Mouse (Mus musculus) heart, postnatal 36 days (tissue): ENCODE data around the gene Rev3l. TPM values are rescaled to one million over a fixed set of nuclear protein-coding genes. Genes with fewer than 3 reads are reported as not detected.
A peak's percentile ranks its signal among the peaks of the same experiment; 100 is the strongest.

Experiments used
- DNase-seq, 2 experiments: peaks; one replicate each; pipeline ENCODE4 v3.0.0; 2021 to 2022
- intact Hi-C: fragments of 180-260 bp; cut with DNase I; formaldehyde crosslinking; loops from one replicate; pipeline ENCODE4 v1.15.1; 2025
- total RNA-seq, 2 experiments: library from RNA; stranded (reverse); gene quantifications; 2 replicates each; pipeline ENCODE4 v1.2.3; 2021

The Rev3l gene
- 10 to 100 TPM; 14.3 to 17.9 TPM for total RNA-seq

DNA sequence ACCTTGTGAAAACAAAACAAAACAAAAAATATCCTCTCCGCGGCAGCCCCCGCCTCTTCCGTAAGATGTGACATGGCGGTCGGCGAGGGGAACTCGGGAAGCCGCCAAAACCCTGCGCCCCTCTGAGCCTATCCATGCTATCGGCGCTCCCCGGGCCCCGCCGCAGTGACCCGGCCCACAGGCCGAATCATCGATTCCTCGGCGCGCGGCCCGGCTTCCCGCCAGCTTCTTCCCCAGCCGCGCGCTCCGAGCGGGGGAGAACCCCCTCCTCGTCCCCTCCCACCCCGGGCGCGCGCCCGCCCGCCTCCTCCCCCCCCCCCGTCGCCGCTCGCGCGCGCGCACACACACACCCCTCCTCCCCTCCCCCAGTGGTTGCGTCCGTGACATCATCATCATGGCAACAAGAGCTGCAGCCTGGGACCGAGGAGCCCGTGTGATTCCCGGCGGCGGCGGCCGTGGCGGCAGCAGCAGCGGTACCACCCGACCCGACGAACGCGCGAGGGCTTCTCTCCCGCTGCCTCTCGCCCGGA is at the start of gene Rev3l:
Gene Rev3l (plus strand): TSS at position 383 of the 530 bp plus-strand sequence.
- peak in 1 of 2 experiments; percentile 86 for DNase-seq

GRCm38 (mm10) chr10:39682556-39682955 is 49.4 kb upstream of the Rev3l start:
- intact Hi-C loops = no loop called here

More for the DNA sequence above, at the start of gene Rev3l:
- intact Hi-C loops = loop anchor here (1.0 to 5.0 kb wide), 5 partner anchors 74 to 560 kb away; partner anchors contain the start of genes Fyn, Mfsd4b4 and Traf3ip2

GRCm38 (mm10) chr10:39683481-39683880 is 48.4 kb upstream of the Rev3l start:
- intact Hi-C loops = no loop called here
- no peak for DNase-seq

More at GRCm38 (mm10) chr10:39682556-39682955, 49.4 kb upstream of the Rev3l start:
- no peak for DNase-seq

DNA sequence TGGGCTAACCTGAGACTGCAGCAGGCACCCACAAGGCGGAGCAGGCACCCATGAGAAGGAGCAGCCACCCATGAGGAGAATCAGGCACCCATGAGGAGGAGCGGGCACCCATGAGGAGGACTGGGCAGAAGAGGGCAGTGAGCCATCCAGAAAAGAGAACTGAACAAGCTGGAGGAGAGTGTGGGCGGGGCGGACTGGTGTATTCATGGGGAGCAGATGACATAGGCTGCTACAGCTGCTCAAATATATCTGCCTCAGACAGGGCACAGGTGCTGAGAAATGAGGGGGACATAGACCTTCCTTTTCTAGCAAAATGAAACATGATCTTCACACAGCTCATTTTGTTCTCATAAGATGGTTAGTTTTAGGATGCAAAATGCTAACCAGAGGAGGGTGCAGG is 45.1 kb upstream of the Rev3l start:
- intact Hi-C loops = no loop called here
- DNase-seq = no peak

DNA sequence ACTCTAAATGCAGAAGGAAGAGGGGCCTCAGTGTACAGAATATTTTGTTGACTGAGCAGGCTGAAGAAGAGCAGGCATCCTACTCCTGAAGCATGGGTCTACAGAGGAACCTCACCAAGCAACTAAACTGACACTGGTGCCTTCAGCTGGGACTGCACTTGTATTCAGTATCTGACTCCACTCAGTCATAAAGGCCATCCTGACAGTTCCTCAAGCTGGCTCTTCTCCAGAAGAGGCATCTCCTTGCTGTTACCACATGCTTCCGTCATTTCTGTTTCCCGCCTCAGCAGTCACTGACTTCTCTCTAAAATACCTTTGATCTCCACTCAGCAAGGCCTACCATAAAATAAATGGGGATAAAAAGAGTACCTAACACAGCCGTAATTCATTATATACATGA is 44.1 kb upstream of the Rev3l start:
- intact Hi-C loops = no loop called here
- DNase-seq = no peak

- DNase-seq = no peak
- intact Hi-C loops = no loop called here
Observed at GRCm38 (mm10) chr10:39691351-39692064, 40.4 kb upstream of the Rev3l start.

DNA sequence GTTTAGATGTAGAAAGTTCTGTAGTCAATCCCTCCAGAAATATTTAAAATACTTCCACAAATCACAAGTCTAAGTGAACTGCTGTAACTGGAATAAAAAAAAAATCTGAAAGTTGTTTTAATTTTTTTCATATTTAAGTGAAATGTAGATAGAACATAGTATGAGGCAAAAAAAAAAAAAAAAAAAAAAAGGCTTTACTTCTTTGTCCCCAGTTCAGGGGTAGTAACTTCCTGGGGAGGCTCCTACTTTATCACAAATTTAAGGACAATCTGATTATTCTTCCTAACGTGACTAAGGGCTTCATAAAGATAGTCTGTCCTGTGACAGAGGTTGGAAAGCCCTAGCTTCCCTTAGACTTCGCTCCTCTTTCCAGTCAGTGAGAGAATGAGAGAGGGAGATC is 39.8 kb upstream of the Rev3l start:
- no peak for DNase-seq
- intact Hi-C loops = no loop called here

- intact Hi-C loops = no loop called here
- no peak for DNase-seq
Observed at GRCm38 (mm10) chr10:39707717-39708510, 24.0 kb upstream of the Rev3l start.

DNA sequence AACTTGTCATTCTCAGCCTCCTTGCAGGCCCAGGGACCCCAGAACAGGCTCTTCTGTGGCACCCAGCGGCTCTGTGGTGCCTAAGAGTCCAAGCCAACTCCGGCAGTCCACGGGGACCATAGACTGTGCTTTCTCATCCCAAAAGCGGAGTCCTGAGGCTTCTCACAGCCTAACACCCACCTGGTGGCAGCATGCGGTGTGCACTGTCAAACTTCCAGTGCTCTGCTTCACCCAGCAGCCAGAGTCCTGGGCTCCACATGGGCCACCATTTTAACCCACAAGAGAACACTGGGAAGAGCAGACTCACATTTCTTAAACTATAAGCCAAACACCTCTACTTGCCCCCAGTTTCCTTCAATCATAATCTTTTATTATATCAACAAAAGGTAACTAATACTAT is 15.0 kb upstream of the Rev3l start:
- intact Hi-C loops = no loop called here

GRCm38 (mm10) chr10:39730976-39731735 is 762 bp upstream of the Rev3l start:
- intact Hi-C loops = loop anchor here (1.0 to 5.0 kb wide), 5 partner anchors 74 to 559 kb away; partner anchors contain the start of genes Fyn, Mfsd4b4 and Traf3ip2

More for the DNA sequence above, 15.0 kb upstream of the Rev3l start:
- DNase-seq = no peak

GRCm38 (mm10) chr10:39732266-39733100 is 565 bp downstream of the Rev3l start:
- DNase-seq = peak; percentile 74 to 91
- intact Hi-C loops = loop anchor here (5.0 kb wide), 4 partner anchors 75 to 560 kb away; partner anchors contain the start of genes Fyn and Mfsd4b4

More at GRCm38 (mm10) chr10:39730976-39731735, 762 bp upstream of the Rev3l start:
- DNase-seq = peak; percentile 90 to 94

DNA sequence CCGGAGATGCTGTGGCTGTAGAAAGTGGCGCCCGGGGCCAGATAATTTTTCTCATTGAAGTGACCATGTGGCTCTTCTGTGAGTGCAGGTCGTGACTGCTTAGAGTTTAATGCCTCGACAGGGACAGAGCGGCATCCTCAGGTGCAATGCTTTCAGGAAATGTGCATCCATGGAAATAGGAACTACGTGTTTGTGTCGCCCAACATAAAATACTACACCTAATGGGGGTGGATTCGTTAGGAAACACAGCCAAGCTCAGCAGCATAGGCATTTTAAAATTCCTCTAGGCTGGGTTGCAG is 1.1 kb downstream of the Rev3l start:
- intact Hi-C loops = loop anchor here (5.0 kb wide), 4 partner anchors 76 to 561 kb away; partner anchors contain the start of genes Fyn and Mfsd4b4
- DNase-seq = no peak

- DNase-seq = no peak
- intact Hi-C loops = loop anchor here (5.0 kb wide), 4 partner anchors 76 to 561 kb away; partner anchors contain the start of genes Fyn and Mfsd4b4
Observed at GRCm38 (mm10) chr10:39733421-39733930, 1.6 kb downstream of the Rev3l start.

- intact Hi-C loops = no loop called here
- DNase-seq = no peak
Observed at GRCm38 (mm10) chr10:39736187-39736586, 4.3 kb downstream of the Rev3l start.

DNA sequence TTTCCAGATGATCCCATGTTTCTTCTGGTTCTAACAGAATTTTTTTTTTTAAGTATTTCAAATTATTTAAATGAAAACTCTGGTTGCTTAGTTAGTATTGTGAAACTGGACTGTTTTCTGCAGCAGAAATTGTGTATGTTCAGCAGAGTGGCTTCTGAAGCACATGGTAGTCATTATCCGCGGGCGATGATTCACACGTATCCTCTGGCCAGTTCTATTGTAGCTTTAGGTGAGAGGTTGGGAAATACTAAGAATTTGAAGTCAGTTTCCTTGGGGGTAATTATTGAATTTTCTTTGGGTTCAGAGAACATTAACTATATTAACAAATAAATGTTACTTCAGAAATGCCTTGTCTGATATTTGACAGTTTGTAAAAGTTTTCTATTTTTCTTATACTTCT is 10.1 kb downstream of the Rev3l start:
- intact Hi-C loops = no loop called here
- DNase-seq = no peak

DNA sequence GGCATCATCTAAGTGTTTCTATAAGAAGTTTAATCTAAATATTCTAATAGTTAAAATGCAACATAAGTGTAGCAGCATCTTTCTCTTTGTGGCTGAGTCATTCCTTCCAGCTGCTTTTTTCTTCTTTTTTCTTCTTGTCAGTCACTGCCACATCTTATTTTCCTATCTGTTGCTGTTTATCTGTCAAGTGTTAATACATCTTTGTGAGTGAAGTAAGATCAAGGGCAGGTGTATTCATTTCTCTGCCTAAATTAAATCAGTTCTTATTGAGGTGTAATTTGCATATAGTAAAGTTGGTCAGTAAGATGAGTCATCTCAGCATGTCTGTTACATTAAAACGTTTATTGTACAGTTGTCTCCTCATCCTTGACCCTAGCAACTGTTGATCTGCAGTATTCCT is 32.8 kb downstream of the Rev3l start:
- intact Hi-C loops = no loop called here
- DNase-seq = no peak

DNA sequence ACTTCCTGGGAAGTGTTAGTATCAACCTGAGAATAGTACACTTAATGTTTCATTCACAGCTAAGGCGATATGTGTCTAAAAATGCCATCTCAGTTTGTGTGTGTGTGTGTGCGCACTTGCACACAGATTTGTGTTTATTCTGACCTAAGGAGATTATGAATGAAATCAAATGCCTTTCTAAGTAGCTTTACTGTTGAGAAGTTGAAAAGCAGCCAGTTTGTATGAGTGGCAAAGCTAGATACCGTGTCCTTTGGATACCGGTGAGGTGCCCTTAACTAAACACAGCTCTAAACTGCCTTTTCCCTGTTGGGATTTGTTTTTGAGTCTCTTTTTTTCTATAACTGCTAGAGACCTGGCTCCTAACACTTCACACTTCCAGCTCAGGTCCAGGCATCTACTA is 34.8 kb downstream of the Rev3l start:
- intact Hi-C loops = no loop called here
- DNase-seq = no peak

GRCm38 (mm10) chr10:39772259-39772658 is 40.3 kb downstream of the Rev3l start:
- DNase-seq = no peak
- intact Hi-C loops = no loop called here

DNA sequence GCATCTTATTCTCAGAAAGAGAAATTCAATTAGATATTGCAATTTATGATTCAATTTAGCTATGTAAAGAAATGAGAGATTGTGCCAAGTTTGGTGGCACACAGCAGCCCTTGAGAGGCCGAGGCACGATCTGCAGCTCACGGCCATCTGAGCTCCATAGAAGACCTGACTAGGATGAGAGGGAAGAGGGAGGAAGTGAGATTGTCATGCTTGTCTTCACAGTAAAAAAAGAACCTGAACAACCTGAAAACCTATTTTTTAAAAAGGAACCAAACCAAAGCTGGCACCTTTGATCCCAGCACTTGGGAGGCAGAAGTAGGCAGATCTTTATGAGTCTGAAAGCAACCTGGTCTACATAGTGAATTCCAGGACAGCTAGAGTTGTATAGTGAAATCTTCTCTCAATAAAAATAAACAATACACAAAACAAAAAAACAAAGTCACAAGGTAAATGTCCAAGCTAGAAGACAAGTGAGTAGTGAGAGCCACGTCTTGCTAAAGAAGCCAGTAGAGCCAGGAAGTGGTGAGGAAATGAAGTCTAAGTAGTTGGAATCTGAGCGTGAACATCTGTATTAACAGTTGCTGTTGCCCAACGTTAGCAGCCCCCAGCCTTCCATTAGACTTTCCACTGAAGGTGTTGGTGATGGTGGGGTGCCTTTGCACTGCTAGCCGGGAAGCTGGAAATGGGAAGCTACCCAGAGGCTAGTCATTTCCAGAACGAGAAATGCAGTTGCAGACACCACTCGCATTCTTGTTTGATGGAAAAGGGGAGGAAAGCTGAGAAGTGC is 42.2 kb downstream of the Rev3l start:
- intact Hi-C loops = no loop called here
- no peak for DNase-seq
